Mouse (Mus musculus) heart, postnatal 0 days (tissue): ENCODE results near the gene Omg. TPM values are rescaled to one million over a fixed set of nuclear protein-coding genes. Genes with fewer than 3 reads are reported as not detected.

Experiments
- ATAC-seq: fragments of 200-750 bp; cut with Nextera tagmentation; 2 replicates; pipeline ENCODE4 v1.8.0; 2017; ENCODE audit warnings: low read depth, moderate number of reproducible peaks, moderate library complexity; ENCODE audit not compliant: insufficient read depth
- DNase-seq: peaks from one replicate; pipeline ENCODE4 v3.0.0-alpha.2; 2016; ENCODE audit warnings: low spot score
- H3K27ac ChIP-seq: fragments of 300-500 bp; sonication (generic); 2 replicates; pipeline ENCODE4 v1.5.1; 2014; ENCODE audit warnings: low read depth, mild to moderate bottlenecking
- H3K27me3 ChIP-seq: fragments of 300-500 bp; sonication (generic); 2 replicates; pipeline ENCODE4 v1.6.1; 2014; ENCODE audit warnings: low read length, mixed read lengths; ENCODE audit not compliant: control insufficient read depth, insufficient read depth
- H3K36me3 ChIP-seq: fragments of 300-500 bp; sonication (generic); replicated peaks from 2 replicates; pipeline ENCODE4 v1.6.1; 2014; ENCODE audit warnings: low read length, mixed read lengths; ENCODE audit not compliant: control insufficient read depth, insufficient read depth
- H3K4me1 ChIP-seq: fragments of 300-500 bp; sonication (generic); 2 replicates; pipeline ENCODE4 v1.6.1; 2014; ENCODE audit warnings: antibody characterized with exemption; ENCODE audit not compliant: control insufficient read depth, insufficient read depth
- H3K4me2 ChIP-seq: fragments of 300-500 bp; sonication (generic); 2 replicates; pipeline ENCODE4 v1.6.1; 2014; ENCODE audit warnings: low read depth, mild to moderate bottlenecking, low read length, moderate library complexity
- H3K4me3 ChIP-seq: fragments of 300-500 bp; sonication (generic); 2 replicates; pipeline ENCODE4 v1.5.1; 2014; ENCODE audit warnings: low read depth, low read length
- H3K9ac ChIP-seq: fragments of 300-500 bp; sonication (generic); replicated peaks from 2 replicates; pipeline ENCODE4 v1.6.1; 2014; ENCODE audit warnings: low read depth, low read length, mixed read lengths
- H3K9me3 ChIP-seq: fragments of 300-500 bp; sonication (generic); replicated peaks from 2 replicates; pipeline ENCODE4 v1.6.1; 2016; ENCODE audit warnings: low read length; ENCODE audit not compliant: control insufficient read depth
- CTCF ChIP-seq: IDR thresholded peaks from 2 replicates; pipeline ENCODE4 v1.5.1; 2016; ENCODE audit warnings: antibody characterized with exemption, control low read depth, low read depth
- EP300 ChIP-seq: IDR thresholded peaks from 2 replicates; pipeline ENCODE4 v1.6.1; 2016; ENCODE audit warnings: antibody characterized with exemption, low read depth
- WGBS: fragments of 180-500 bp; shearing (Covaris S2); extraction: QIAGEN DNeasy Blood & Tissue Kit; methylation state at CpG from one replicate; pipeline ENCODE4 v1.1.7; 2014; 5-methylcytosine and 5-hydroxymethylcytosine counted together
- polyA plus RNA-seq: library from polyadenylated mRNA; unstranded; fragments of >200 nt; fragmentation: Nextera tagmentation; extraction: Ambion mirVana; gene quantifications from 2 replicates; pipeline ENCODE4 v1.2.1, GENCODE M21; 2015
- total RNA-seq: library from RNA; depleted of rRNA; stranded (reverse); fragments of >200 nt; gene quantifications from 2 replicates; pipeline ENCODE4 v1.2.3, GENCODE M21; 2014; ENCODE audit warnings: low replicate concordance

Gene Omg
- total and polyA plus RNA-seq, 2 experiments from 2014 or later: 0.07 TPM; not detected in 1

DNA sequence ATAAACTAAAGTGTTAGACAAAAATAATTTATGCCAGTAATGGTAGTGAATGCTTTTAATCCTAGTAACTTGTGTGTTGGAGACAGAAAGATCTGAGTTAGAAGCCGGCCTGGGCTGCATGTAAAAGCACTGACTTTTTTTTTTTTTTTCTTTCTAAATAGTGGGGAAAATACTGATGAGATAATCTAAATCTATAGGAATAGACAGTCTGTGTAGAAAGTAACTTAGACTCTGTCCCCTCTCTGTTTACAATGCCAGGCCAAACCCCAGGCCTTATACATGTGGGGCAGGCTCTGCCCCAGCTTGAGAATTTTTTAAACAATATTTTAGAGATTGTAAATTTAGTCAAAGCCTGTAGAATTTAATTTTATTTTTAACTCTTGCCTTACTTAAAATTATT, 19.1 kb upstream of the Omg start:
- TF ChIP-seq EP300 (no peak), CTCF (no peak)
- WGBS: 85% methylated on average over 1 of the region's 1 CpGs
- H3K4me2 ChIP-seq: no peak overlapping the region; the same call in 1 of the 2 replicates
- H3K9me3 ChIP-seq: no peaks in the 10 kb centered on the region
- no peak overlapping the region for H3K9ac ChIP-seq
- H3K27ac ChIP-seq: no peak overlapping the region
- no peak for ATAC-seq
- peaks cover 10% of the 10 kb centered on the region for H3K4me1 ChIP-seq
- H3K27me3 ChIP-seq: no peaks in the 10 kb centered on the region
- no peaks in the 10 kb centered on the region for H3K36me3 ChIP-seq
- no peak for DNase-seq
- H3K4me3 ChIP-seq: no peak overlapping the region

DNA sequence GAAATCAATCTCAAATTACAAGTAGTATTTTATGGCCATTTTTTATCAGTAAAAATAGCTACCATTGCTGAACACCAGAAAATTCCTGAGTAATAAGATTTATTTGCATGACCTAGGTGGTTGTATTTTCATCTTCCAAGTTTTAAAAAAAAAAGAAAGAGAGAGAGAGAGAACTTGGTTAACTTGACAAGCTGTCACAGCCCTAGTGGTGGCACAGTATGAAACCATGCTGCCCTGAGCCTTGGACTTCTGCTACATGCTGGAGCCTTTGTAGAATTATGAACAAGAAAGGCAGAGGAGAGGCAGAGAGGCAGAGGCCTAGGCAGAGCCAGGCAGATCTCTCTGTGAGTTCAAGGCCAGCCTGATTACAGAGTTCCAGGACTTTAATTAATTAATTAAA, 18.0 kb upstream of the Omg start:
- Histone ChIP-seq H3K36me3 (no peaks in the 10 kb centered on the region), H3K27me3 (no peaks in the 10 kb centered on the region), H3K4me1 (peaks cover 2% of the 10 kb centered on the region), H3K4me2 (no peak overlapping the region), H3K4me3 (no peak overlapping the region), H3K9ac (no peak overlapping the region), H3K27ac (no peak overlapping the region), H3K9me3 (no peaks in the 10 kb centered on the region)
- DNase-seq (no peak), ATAC-seq (no peak)
- TF ChIP-seq EP300 (no peak), CTCF (no peak)

- no peaks in the 10 kb centered on the region for H3K4me1 ChIP-seq
- no peaks in the 10 kb centered on the region for H3K36me3 ChIP-seq
- H3K27ac ChIP-seq: no peak overlapping the region
- H3K9me3 ChIP-seq: no peaks in the 10 kb centered on the region
- H3K27me3 ChIP-seq: no peaks in the 10 kb centered on the region
- no peak overlapping the region for H3K9ac ChIP-seq
- ATAC-seq (no peak), DNase-seq (no peak)
- H3K4me3 ChIP-seq: no peak overlapping the region
- no peak overlapping the region for H3K4me2 ChIP-seq
- TF ChIP-seq EP300 (no peak), CTCF (no peak)
These were observed 16.9 kb upstream of the Omg start for GRCm38 (mm10) chr11:79520772-79521171.

GRCm38 (mm10) chr11:79519878-79520291, 16.0 kb upstream of the Omg start:
- H3K4me2 ChIP-seq: no peak overlapping the region
- 0 out of 2 replicates have a peak, but pooled peaks cover 6% of the 10 kb centered on the region for H3K36me3 ChIP-seq
- no peaks in the 10 kb centered on the region for H3K27me3 ChIP-seq
- DNase-seq (no peak), ATAC-seq (no peak)
- WGBS: 58% methylated on average over 1 of the region's 1 CpGs
- no peaks in the 10 kb centered on the region for H3K4me1 ChIP-seq
- H3K9ac ChIP-seq: no peak overlapping the region
- TF ChIP-seq CTCF: no peak
- TF ChIP-seq EP300: no peak
- no peaks in the 10 kb centered on the region for H3K9me3 ChIP-seq
- H3K27ac ChIP-seq: no peak overlapping the region
- H3K4me3 ChIP-seq: no peak overlapping the region

GRCm38 (mm10) chr11:79519299-79519698, 15.4 kb upstream of the Omg start:
- no peak overlapping the region for H3K9ac ChIP-seq
- 0 out of 2 replicates have a peak, but pooled peaks cover 6% of the 10 kb centered on the region for H3K36me3 ChIP-seq
- no peak overlapping the region for H3K4me2 ChIP-seq
- no peaks in the 10 kb centered on the region for H3K27me3 ChIP-seq
- no peak overlapping the region for H3K27ac ChIP-seq
- no peak for TF ChIP-seq CTCF
- TF ChIP-seq EP300: no peak
- no peaks in the 10 kb centered on the region for H3K9me3 ChIP-seq
- no peak overlapping the region for H3K4me3 ChIP-seq
- no peaks in the 10 kb centered on the region for H3K4me1 ChIP-seq
- 90% methylated on average over 6 of the region's 6 CpGs for WGBS
- no peak for DNase-seq
- ATAC-seq: no peak

- Histone ChIP-seq H3K27me3 (no peaks in the 10 kb centered on the region), H3K9ac (no peak overlapping the region), H3K4me1 (no peaks in the 10 kb centered on the region), H3K4me2 (no peak overlapping the region), H3K36me3 (0 out of 2 replicates have a peak, but pooled peaks cover 6% of the 10 kb centered on the region), H3K27ac (no peak overlapping the region), H3K9me3 (no peaks in the 10 kb centered on the region), H3K4me3 (no peak overlapping the region)
- DNase-seq (no peak), ATAC-seq (no peak)
- WGBS: 99% methylated on average over 2 of the region's 2 CpGs
- TF ChIP-seq CTCF (no peak), EP300 (no peak)
These were observed 11.9 kb upstream of the Omg start for GRCm38 (mm10) chr11:79515798-79516197.
